Mouse (Mus musculus) lung, adult 2 months (tissue): ENCODE results near the gene Gm27027. TPM values are rescaled to one million over a fixed set of nuclear protein-coding genes. Genes with fewer than 3 reads are reported as not detected.
A peak's percentile ranks its signal among the peaks of the same experiment; 100 is the strongest.

ENCODE experiments used
- DNase-seq: peaks from one replicate; pipeline ENCODE4 v3.0.0; 2022
- H3K4me1 ChIP-seq: fragments of 200-500 bp; 2 replicates; pipeline ENCODE4 v1.6.1; 2011; ENCODE audit warnings: low read length; ENCODE audit not compliant: control insufficient read depth, insufficient read depth
- H3K4me3 ChIP-seq: fragments of 200-500 bp; replicated peaks from 2 replicates; pipeline ENCODE3; 2011; ENCODE audit warnings: low read depth, mild to moderate bottlenecking, control low read depth, low read length; ENCODE audit errors: extremely low read depth
- CTCF ChIP-seq: fragments of 200-500 bp; IDR thresholded peaks from 2 replicates; pipeline ENCODE4 v1.5.1; 2011; ENCODE audit warnings: mild to moderate bottlenecking, low read length, control low read depth; ENCODE audit not compliant: insufficient read depth
- POLR2A ChIP-seq: fragments of 200-500 bp; IDR thresholded peaks from 2 replicates; pipeline ENCODE4 v1.6.1; 2011; ENCODE audit warnings: low read depth, mild to moderate bottlenecking, control low read depth, low read length, borderline replicate concordance; ENCODE audit errors: extremely low read depth
- WGBS: fragments of 180-500 bp; shearing (Covaris S2); methylation state at CpG from one replicate; pipeline ENCODE4 v1.1.7; 2018; 5-methylcytosine and 5-hydroxymethylcytosine counted together
- polyA plus RNA-seq: library from polyadenylated mRNA; depleted of rRNA; stranded (reverse); fragments of >200 nt; gene quantifications from 2 replicates; pipeline ENCODE4 v1.2.3, GENCODE M21; 2012

Gm27027 gene
- polyA plus RNA-seq, 1 experiment: not detected

DNA sequence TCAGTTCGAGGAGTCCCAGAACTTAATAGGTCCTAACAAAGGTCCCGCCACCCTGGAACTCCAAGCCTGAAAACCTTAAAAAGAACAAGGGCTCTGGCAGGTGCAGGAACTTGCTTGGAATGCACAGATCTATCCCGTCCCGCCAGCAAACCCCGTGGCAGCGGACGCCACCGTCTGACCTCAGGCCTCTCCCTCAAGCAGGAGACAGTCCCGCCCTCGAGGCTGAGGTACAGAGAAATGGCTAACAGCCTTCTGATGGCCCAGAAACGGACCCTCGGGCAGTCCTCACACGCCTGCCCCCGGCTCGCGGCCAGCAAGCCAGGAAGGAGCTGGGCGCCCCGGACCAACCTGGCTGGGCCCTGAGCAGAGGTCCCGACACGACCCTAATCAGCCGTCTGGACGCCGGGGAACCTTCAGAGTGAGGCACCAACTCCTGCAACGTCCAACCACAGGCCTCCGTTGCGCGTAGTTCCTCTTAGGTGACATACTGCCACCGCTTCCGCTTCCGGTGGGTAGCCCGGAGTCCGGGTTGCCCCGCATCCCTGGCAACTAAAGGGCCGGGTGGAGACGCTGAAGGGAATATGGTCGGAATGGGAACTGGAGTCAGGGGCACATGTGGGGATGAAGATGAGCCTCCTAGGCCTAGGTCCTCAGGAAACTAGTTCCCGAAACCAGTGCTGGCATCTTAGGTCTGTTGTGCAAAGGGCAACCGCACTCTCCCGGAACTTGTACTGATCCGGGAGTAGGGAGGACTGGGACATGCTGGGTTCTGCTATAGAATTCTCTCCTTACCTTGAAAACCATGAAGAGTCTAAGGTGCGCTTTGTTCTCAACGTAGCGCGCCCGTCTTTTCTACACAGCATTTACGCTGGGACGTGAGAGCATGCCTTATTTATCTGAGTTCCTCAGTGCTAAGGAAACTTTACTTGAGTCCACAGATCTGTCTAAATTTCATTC is 14.5 kb upstream of the Gm27027 start, which contains the start of gene Alkbh3:
Gene Alkbh3 (minus strand): TSS at position 473 of the 957 bp plus-strand sequence.
- 4% methylated on average over 47 of the region's 47 CpGs for WGBS
- peaks cover 8% of the 10 kb centered on the region for H3K4me1 ChIP-seq
- H3K4me3 ChIP-seq: peak within 1 kb of the TSS; percentile 68
- TF ChIP-seq CTCF (no peak), POLR2A (peak; percentile 70; the same call in 1 of the 2 replicates)
- DNase-seq: peak; percentile 93

DNA sequence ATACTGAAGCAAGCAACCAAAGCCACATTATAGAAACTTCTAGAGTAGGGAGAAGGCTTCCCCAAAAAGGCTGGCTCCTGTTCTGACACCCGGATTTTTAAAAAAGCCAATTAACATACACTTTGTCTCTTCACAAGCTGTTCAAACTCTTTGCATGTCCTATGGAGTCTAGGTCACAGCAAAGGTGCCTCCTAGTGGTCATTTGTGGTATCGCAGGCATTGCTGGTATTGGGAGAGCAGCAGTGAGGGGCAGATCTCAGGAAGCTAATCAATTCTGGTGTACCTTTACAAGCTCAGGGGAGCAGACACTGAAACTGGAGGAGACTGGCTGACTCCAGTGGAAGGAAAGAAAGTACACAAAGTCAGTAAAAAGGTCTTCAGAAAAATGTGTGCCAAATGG is 6.2 kb upstream of the Gm27027 start:
- under 1% methylated on average over 2 of the region's 2 CpGs for WGBS
- TF ChIP-seq POLR2A (no peak), CTCF (peak; percentile 86)
- Histone ChIP-seq H3K4me3 (no peak overlapping the region), H3K4me1 (peaks cover 5% of the 10 kb centered on the region; the same call in 1 of the 2 replicates)
- peak; percentile 84 for DNase-seq

DNA sequence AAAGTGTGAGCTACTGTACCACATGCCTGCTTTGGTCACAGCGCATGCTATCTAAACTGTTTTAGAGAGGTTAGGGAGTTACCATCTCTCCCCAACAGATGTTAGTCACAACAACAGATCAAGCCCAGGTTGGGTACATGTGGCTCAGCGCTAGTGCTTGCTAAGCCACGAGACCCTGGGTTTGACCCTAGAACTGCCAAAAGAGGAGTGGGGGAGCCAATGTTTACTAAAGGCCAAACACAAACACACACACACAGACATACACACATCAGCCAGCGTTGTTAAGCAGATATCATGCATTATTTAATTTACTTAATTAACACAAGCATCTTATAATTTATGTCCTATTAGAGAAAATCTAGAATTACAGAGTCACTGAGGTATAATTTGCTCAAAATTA is 5.8 kb upstream of the Gm27027 start:
- TF ChIP-seq CTCF (no peak), POLR2A (no peak)
- DNase-seq: no peak
- Histone ChIP-seq H3K4me3 (no peak overlapping the region), H3K4me1 (peaks cover 5% of the 10 kb centered on the region; the same call in 1 of the 2 replicates)
- 68% methylated on average over 4 of the region's 4 CpGs for WGBS

DNA sequence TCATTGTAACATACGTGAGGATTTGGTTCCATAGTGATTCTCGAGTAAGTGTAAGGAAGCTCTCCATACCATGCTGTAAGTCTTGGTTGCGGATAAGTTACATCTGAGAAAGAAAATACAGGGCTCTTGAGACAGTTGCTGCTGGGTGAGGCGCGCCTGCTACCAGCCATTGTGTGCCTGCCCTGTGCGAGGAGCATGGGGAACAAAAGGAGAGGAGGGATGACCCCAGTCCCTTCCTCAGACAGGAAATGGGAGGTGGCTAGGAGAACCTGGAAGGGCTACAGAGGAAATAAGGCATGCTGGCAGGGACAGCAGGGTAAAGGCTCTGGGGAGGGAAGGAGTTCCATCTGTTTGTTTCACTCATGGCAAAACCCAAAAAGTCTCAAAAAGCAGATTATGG is 5.3 kb upstream of the Gm27027 start:
- DNase-seq: no peak
- Histone ChIP-seq H3K4me3 (no peak overlapping the region), H3K4me1 (peaks cover 5% of the 10 kb centered on the region; the same call in 1 of the 2 replicates)
- WGBS: 59% methylated on average over 6 of the region's 6 CpGs
- TF ChIP-seq POLR2A (no peak), CTCF (no peak)

DNA sequence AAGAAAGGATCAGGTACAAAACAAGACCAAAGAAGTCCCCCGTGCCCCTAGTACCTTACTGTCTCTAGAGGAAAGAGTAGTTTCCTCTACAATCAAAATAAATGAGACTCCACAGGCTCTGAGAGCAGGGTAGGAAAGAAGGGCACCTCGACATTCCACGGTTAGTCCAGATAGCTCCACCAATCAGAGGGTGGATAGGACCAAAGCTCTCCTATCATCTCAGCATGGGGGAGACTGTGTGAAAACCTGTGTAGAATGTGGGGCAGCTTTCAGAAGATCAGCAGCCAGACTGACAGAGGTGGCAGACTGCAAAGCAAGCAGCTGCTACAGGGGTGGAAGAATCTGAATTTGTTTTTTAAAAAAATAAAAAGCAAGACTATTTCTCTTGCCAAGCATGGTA is 3.3 kb downstream of the Gm27027 start:
- DNase-seq: no peak
- H3K4me1 ChIP-seq: peaks cover 9% of the 10 kb centered on the region; the same call in 1 of the 2 replicates
- 54% methylated on average over 3 of the region's 3 CpGs for WGBS
- no peak for TF ChIP-seq POLR2A
- no peak for TF ChIP-seq CTCF
- no peak overlapping the region for H3K4me3 ChIP-seq

DNA sequence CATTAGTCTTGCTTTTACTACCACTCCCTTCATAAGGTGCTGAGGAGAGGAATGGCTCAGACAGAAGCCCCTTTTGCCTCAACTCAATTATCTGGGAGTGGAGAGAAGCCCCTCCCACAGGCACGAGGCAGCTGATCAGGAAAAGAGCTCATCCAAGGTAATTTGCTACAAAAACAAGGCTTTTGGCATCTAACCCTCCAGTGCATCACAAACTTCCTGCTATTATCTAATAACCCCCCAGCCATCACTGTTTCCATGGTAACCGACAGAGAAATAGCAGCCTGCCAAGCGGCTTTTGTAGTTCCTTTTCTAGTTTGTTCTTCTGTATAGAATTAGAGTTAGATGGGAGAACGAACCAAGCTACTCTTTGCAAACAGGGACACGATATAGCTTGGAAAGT is 3.9 kb downstream of the Gm27027 start:
- DNase-seq: no peak
- Histone ChIP-seq H3K4me3 (no peak overlapping the region), H3K4me1 (peaks cover 9% of the 10 kb centered on the region; the same call in 1 of the 2 replicates)
- WGBS: 46% methylated on average over 5 of the region's 5 CpGs
- TF ChIP-seq CTCF (no peak), POLR2A (no peak)

DNA sequence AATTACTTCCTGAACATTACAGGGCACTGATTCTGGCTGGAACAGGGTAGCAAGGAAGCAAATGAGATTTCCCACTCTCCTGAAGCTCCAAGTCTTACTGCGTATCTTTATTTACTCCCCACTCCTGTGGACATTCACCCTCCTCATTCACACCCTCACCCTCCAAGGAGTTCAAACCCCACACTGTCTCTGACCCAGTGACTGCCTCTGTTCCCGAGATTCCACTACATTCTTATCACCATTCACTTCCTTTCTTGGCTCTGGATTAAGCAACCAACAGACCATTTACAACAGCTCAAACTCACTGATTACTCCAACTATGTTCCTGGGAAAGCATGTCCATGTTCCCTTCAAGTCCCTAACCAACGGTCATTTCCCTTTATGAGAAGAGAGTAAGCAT is 4.8 kb downstream of the Gm27027 start:
- DNase-seq: no peak
- no peak for TF ChIP-seq CTCF
- WGBS: 40% methylated on average over 3 of the region's 3 CpGs
- Histone ChIP-seq H3K4me1 (peaks cover 9% of the 10 kb centered on the region; the same call in 1 of the 2 replicates), H3K4me3 (no peak overlapping the region)

DNA sequence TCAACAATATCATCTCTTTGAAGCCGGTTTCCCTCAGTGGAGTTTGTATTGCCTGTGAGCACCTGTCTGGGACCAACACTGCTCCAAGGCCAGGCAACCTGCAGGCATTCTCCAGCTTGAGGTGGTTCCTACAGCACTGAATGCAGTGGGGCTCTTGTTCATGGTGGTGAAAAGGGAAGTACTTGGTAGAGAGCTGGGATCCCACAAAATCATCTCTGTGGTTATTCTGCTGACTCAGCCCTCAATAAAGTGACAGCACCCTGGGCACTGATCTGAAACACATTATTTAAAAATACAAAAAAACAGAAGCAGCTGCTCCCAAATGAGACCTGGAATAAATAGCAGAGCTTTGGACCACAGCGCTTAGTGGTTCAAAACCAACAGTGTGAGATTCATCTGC is 7.7 kb downstream of the Gm27027 start:
- WGBS: 85% methylated on average over 2 of the region's 2 CpGs
- no peak for TF ChIP-seq CTCF
- TF ChIP-seq POLR2A: no peak
- no peak overlapping the region for H3K4me3 ChIP-seq
- H3K4me1 ChIP-seq: peaks cover 11% of the 10 kb centered on the region
- DNase-seq: no peak

DNA sequence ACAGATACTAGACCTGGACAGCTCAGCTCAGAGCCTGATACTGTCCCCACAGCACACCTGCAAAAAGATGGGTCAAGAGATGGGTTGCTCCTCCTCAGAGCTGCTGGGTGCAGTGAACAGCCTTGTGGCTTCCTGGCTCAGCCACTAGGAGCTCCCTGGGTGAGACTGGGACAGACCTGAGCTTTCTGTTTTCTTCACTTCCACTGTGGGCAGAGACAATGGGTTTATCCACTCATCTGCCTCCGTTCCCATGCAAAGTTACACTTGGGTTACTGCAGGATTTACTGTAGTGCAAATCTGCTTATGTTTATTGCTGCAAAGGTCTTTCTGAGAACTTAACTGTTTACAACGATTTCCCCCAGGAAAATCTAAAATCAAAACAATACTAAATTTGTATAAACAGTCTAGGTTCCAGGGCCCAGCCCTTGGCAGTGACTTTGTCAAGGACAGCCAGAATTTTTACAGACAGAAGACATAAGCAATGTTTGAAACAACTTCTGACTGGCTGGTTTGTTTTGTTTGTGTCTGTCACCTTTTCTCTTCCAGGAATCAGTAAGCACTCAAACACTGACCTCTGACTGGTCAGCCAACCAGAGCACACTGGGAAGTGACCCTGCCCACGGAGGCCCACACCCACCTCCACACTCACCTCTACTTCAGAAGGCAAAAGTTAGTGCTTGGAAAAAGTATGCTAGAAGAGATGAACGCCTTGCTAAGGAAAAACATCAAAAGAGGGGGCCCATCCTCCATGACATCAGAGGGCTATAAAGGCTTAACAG is 13.5 kb downstream of the Gm27027 start:
- WGBS: 41% methylated on average over 4 of the region's 4 CpGs
- peak; percentile 35 for DNase-seq
- TF ChIP-seq CTCF (no peak), POLR2A (no peak)
- Histone ChIP-seq H3K4me3 (no peak overlapping the region), H3K4me1 (peaks cover 11% of the 10 kb centered on the region)
